Mouse (Mus musculus) erythroid progenitor cell, adult 5-6 weeks (primary cell): ENCODE measurements at regions not wholly inside any gene's neighbourhood (a gene's known extent, or its start where the extent isn't known, plus 50 kb on each side); places are given as distances from the start of the nearest gene placed in this dataset.

Experiments
- ATAC-seq: replicated peaks from 2 replicates; pipeline ENCODE4 v1.8.0; 2016; ENCODE audit warnings: moderate number of reproducible peaks, mild to moderate bottlenecking, moderate TSS enrichment, inconsistent platforms; ENCODE audit not compliant: poor library complexity, low FRiP score, severe bottlenecking

DNA sequence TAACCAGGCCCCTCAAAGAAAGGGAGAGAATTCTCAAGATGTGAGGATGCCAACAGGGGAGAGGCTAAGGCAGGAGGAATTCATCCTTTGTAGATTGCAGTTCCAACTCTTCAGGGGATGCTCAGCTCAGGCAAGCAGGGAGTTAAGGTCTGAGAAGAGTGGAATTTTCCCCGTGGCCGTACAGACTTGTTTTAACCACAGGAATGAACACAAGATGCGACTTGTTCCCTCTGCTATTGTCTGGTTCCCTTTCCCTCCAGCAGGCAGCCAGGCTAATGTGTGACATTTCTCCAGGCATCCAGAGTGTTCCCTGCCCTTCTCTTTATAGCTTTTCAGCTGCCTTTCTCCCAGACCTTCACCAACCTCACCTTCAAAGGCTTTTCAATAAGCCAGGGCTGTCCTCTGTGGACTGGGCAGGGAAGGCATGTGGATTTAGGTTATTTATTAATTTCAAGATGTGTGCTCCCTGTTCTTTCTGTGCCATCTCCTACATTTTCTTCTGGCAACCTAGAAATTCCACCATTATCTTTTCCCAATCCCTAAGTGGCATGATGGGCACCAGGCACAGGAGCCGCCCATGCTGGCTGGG is 198.6 kb upstream of the Camk1g start:
- ATAC-seq = no peak

- no peak for ATAC-seq
Measured at GRCm38 (mm10) chr1:193567217-193567616, 197.1 kb upstream of the Camk1g start.

DNA sequence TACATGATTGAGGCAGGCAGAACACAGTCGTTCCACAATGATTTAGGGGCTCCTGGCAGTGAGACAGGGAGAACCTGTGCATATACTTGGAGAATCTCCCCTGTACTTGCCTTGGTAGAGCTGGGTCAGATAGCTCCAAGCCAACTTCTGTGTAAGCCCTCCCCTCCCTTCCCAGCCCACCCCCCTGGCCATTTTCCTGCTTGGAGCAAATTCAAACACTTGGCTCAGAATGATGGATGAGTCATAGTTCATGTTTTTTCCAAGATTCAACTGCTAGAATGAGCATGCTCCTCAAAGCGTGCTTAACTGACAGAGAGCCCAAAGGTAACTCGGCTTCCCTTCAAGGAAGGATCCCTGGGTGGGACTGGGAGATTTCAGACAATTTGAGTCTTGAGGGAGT is 194.1 kb upstream of the Camk1g start:
- no peak for ATAC-seq

- no peak for ATAC-seq
Measured at GRCm38 (mm10) chr1:193562242-193562641, 192.1 kb upstream of the Camk1g start.

- ATAC-seq = no peak
Measured at GRCm38 (mm10) chr1:193558122-193558521, 188.0 kb upstream of the Camk1g start.

DNA sequence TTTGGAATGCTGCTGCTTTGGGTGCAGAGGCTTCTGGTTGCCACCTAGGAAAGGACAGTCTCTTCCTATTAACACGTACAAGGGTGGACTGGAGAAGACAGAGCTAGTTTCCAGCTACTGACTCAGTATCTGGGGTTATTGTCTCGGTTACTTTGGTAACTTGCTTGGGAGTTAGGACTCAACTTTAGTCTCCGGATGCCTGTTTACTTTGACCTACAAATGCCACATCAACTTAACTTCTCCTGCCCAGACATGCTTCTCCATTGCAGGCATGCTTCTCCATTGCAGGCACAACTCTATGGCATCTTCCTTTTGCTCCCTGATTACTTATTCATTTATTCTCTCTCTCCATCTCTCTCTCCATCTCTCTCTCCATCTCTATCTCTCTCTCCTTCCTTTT is 184.6 kb upstream of the Camk1g start:
- ATAC-seq = no peak

GRCm38 (mm10) chr1:193552348-193552747 is 182.2 kb upstream of the Camk1g start:
- ATAC-seq = no peak

- no peak for ATAC-seq
Measured at GRCm38 (mm10) chr1:193551340-193551739, 181.2 kb upstream of the Camk1g start.

- ATAC-seq = no peak
Measured at GRCm38 (mm10) chr1:193550761-193551160, 180.7 kb upstream of the Camk1g start.

DNA sequence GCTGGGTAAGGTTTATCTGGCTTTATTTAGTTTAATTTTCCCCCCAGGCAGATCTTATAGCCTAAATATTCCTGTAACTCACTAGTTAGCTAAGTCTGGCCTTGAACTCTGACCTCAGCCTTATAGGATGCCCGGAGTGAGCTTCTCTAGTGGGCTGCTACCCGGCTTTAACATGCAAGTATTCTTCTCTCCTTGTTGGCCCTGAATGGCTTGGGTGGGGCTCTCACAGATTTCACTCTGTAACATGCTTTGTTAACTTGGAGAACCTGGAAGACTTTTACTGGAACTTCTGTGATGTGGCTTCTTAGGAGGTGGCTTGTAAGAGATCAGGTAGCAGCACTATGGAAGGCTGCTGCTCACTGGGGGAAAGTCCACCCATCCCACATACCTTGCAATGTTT is 177.3 kb upstream of the Camk1g start:
- no peak for ATAC-seq

GRCm38 (mm10) chr1:193546044-193546432 is 175.9 kb upstream of the Camk1g start:
- no peak for ATAC-seq

DNA sequence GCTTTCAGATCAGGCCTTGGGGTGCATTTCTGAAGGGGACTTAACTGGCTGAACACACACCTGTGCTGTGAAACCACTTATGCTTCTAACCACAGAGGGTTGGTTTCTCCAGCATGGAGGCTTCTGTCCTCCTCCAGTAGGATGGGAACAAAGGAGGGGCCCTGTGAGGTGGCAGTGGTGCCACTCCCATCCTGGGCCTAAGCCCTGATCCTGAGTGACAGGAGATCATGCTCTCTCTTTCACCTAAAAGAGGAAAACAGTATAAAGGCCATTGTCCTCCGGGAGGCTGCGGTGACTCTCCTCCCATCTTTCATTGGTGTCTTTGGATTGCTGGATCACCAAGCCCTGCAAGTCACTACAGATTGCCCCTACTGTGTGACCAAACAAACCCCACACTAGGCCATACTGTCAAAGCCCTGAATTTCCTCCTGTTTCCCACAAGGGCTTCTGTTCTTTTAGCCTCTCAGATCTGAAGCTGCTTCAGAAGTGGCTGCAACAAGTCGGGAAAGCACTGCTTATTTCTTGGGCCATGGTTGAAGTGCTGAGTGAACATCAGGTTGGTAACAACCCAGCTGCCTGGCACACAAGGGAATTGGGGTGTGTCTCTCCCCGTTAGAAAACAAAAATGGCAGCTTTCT is 175.4 kb upstream of the Camk1g start:
- ATAC-seq = no peak

DNA sequence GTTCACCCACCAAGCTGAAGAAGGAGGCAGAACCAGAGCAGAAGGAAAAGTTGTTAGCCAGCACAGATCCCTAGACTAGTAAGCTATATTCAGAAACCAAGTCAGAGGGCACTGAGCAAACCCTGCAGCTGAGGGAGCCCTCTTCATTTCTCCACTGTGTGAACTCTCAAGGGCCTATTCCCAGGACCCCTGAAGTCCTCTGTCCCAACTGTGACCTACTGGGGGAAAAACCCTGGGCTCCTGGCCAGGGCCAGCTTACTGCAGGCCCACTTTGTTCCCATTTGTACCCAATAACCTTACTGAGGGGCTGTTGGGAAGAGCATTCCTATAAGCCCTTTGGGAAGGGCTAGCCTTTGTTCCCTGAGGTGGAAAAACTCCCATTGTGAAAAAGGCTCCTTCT is 174.7 kb upstream of the Camk1g start:
- no peak for ATAC-seq

DNA sequence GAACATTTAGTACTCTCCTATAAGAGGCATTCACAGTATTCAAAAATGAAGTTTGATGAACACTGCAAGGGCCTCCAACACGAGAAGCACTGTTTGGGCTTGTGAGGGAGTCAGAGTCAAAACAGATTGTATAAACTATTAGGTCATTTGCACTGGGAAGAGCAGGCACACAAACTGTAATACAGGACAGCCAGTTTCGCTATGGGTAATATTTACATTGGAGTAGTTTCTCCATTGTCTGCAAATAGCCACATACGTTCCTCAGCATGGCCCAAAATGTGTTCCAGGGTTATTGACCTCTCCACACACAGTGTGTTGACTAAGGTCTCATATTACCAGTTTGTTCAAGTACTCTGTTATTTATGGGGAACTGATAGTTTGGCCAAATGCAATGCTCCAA is 173.7 kb upstream of the Camk1g start:
- no peak for ATAC-seq

GRCm38 (mm10) chr1:193543284-193543683 is 173.2 kb upstream of the Camk1g start:
- ATAC-seq = no peak

DNA sequence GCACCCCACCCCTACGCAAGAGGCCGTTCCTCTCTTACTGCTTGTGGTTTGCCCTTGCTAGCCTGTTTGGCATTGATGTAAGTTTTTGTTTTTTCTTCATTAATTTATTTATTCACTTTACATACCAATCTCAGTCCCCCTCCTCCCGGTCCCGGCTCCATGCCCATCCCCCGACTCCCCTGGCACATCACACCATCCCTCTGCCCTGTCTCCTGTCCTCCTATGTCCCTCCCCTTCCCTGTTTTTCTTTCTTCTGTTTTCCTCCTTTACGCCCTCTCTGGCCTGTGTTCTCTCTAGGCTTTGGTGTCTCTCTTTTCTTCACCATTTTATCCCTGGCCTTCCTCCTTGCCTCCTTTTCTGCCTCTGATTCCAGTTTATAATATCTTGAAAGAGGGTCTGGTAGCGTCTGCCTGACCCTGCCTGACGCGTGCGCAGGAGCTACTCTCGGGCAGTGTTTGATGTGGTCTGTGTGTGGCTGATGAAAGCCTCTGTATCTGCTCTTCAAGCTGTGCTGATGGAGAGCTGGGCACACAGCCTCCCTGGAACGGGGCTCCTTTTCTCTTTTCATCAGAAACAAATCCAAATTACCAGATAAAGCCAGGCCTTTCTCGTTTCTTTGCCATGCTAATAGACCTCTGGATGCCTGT is 172.0 kb upstream of the Camk1g start:
- no peak for ATAC-seq

- ATAC-seq = no peak
Measured at GRCm38 (mm10) chr1:193541281-193541680, 171.2 kb upstream of the Camk1g start.

DNA sequence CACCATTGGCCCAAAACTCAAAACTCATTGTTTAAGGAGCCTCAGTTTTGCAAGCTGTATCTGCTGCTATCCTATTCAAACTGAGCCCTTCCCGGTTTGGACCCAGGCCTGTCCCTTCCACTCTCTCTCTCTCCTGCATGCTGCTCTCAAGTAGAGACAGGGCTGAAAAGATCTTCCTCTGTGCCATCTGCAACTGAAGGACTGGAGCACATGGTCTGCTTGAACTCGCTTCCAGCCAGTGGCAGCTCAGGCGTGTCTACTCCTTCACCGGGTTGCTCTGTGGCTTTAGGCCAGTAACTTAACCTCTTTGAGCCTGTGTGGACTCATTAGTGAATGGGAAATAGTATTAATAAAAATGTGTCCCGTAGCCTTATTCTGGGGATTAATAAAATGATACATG is 170.4 kb upstream of the Camk1g start:
- ATAC-seq = no peak

- ATAC-seq = no peak
Measured at GRCm38 (mm10) chr1:193539261-193539660, 169.2 kb upstream of the Camk1g start.

GRCm38 (mm10) chr1:193538425-193538824 is 168.3 kb upstream of the Camk1g start:
- no peak for ATAC-seq

- ATAC-seq = no peak
Measured at GRCm38 (mm10) chr1:193537616-193538015, 167.5 kb upstream of the Camk1g start.

- no peak for ATAC-seq
Measured at GRCm38 (mm10) chr1:193536552-193536951, 166.5 kb upstream of the Camk1g start.
